Mouse (Mus musculus): ENCODE results near the gene Mlh3. TPM values are rescaled to one million over a fixed set of nuclear protein-coding genes. Genes with fewer than 3 reads are reported as not detected.

Gene Mlh3
- total and polyA plus RNA-seq, 3 experiments, result 8.5 to 8.6 TPM; not detected in 1

DNA sequence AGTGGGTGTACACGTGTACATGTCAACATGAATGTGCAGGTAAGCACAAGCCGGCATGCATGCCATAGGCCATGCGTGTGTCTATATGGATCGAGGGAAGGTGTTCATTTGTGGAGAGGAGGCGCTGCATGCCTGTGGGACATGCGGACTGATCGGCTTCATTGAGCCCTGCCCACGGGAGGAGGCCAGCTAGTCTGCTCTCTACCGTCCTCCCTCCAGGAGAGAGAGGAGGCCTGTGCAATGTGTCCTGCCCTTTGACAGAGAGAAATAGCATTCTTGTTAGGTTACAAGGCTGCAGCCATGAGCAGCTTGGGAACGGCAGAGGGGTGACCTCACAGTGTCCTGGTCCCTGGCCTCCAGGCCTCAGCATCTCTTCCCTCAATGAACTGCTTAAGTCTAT lies 74.2 kb downstream of the Mlh3 start:
- DNase-seq (ENCODE audit: low read depth, low spot score), result no peak
- Histone ChIP-seq H3K4me3 (ENCODE audit: control insufficient read depth in 1 of 2, insufficient read depth in 1 of 2, low read depth in 2 of 2, low read length in 2 of 2) (no peak overlapping the region), H3K27me3 (ENCODE audit: control insufficient read depth in 1 of 2, insufficient read depth in 2 of 2, low read length in 2 of 2) (peaks cover 2 to 4% of the 10 kb centered on the region in 2 experiments; a peak in 2 of 4 replicates), H3K4me1 (ENCODE audit: control insufficient read depth in 1 of 2, insufficient read depth in 2 of 2, low read length in 2 of 2) (peaks cover 0 to 5% of the 10 kb centered on the region in 2 experiments; a peak in 2 of 4 replicates), H3K36me3 (ENCODE audit: control insufficient read depth in 1 of 2, insufficient read depth in 2 of 2, low read length in 2 of 2) (no peaks in the 10 kb centered on the region), H3K79me2 (ENCODE audit: control insufficient read depth, insufficient read depth, low read length, poor library complexity) (no peaks in the 10 kb centered on the region), H3K9me3 (replicated peaks; ENCODE audit: insufficient read depth, low read length) (no peaks in the 10 kb centered on the region), H3K9ac (ENCODE audit: control insufficient read depth, low read depth, low read length, poor library complexity, severe bottlenecking) (no peak overlapping the region), H3K27ac (ENCODE audit: control insufficient read depth, low read depth, low read length) (no peak overlapping the region)
- no peak for TF ChIP-seq KAT2A (conservative IDR thresholded peaks at IDR 0.05; ENCODE audit: low read depth, low read length)
- no peak for TF ChIP-seq JUND (IDR thresholded peaks at IDR 0.05; ENCODE audit: low read depth, low read length)

DNA sequence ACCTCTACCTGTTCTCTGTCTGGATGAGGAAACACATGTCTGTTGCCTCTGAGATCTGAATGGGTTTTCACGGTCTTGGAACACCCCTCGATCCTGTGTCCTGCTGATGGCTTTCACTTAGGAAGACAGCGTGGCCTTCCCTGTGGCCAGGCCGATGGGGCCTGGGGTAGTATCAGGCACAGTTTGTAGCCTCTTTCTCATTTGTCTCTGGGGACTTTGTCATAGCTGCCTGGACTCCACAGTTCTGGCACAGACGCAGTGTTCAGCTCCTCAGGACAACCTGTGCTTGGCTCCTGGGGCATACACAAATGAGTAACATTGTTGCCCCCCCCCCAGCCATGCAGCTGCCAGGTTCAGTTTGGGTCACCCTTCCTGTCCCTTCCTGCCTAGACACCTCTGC lies 75.3 kb downstream of the Mlh3 start:
- no peaks in the 10 kb centered on the region for H3K9me3 ChIP-seq (replicated peaks; ENCODE audit: insufficient read depth, low read length)
- no peak overlapping the region for H3K27ac ChIP-seq (ENCODE audit: control insufficient read depth, low read depth, low read length)
- DNase-seq (ENCODE audit: low read depth, low spot score), result no peak
- H3K36me3 ChIP-seq (ENCODE audit: control insufficient read depth in 1 of 2, insufficient read depth in 2 of 2, low read length in 2 of 2), result no peaks in the 10 kb centered on the region; a peak in 1 of 4 replicates
- TF ChIP-seq UBTF (IDR thresholded peaks at IDR 0.05; ENCODE audit: borderline replicate concordance, insufficient read depth, low read depth, low read length) (no peak), KAT2A (conservative IDR thresholded peaks at IDR 0.05; ENCODE audit: low read depth, low read length) (no peak), NRF1 (IDR thresholded peaks at IDR 0.05; ENCODE audit: insufficient read depth, low read depth, low read length, poor library complexity, severe bottlenecking) (no peak), MYC (IDR thresholded peaks at IDR 0.05; ENCODE audit: low read depth, low read length) (no peak), ZNF384 (IDR thresholded peaks at IDR 0.05; ENCODE audit: low read depth, low read length) (no peak), MEF2A (IDR thresholded peaks at IDR 0.05; ENCODE audit: extremely low read depth, insufficient replicate concordance, low read depth, low read length, poor library complexity, severe bottlenecking) (no peak)
- H3K79me2 ChIP-seq (ENCODE audit: control insufficient read depth, insufficient read depth, low read length, poor library complexity), result no peaks in the 10 kb centered on the region
- no peak overlapping the region for H3K9ac ChIP-seq (ENCODE audit: control insufficient read depth, low read depth, low read length, poor library complexity, severe bottlenecking)
- peaks cover 2 to 4% of the 10 kb centered on the region in 2 experiments; a peak in 2 of 4 replicates for H3K27me3 ChIP-seq (ENCODE audit: control insufficient read depth in 1 of 2, insufficient read depth in 2 of 2, low read length in 2 of 2)
- H3K4me1 ChIP-seq (ENCODE audit: control insufficient read depth in 1 of 2, insufficient read depth in 2 of 2, low read length in 2 of 2), result peaks cover 0 to 8% of the 10 kb centered on the region in 2 experiments; a peak in 3 of 4 replicates
- H3K4me3 ChIP-seq (ENCODE audit: control insufficient read depth in 1 of 2, insufficient read depth in 1 of 2, low read depth in 2 of 2, low read length in 2 of 2), result no peak overlapping the region

DNA sequence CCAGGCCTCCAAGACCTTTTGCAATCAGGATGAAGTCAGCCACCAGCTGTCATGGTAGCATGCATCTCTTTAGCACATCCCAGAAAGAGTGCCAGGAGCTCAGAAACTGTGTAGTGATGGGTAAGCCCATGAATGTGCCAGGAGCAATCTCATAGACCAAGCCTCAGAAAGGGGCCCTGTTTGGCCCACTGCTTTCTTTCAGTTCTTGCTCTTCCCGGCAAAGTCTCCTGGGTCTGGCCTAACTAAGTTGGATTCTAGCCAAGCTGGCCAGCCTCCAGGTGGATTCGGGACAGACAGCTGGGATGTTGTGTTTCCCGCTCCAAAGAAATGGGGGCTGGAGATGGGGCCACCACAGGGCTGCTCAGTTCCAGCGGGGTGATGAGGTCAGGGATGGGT lies 75.8 kb downstream of the Mlh3 start:
- no peak overlapping the region for H3K9ac ChIP-seq (ENCODE audit: control insufficient read depth, low read depth, low read length, poor library complexity, severe bottlenecking)
- peaks cover 0 to 8% of the 10 kb centered on the region in 2 experiments; a peak in 3 of 4 replicates for H3K4me1 ChIP-seq (ENCODE audit: control insufficient read depth in 1 of 2, insufficient read depth in 2 of 2, low read length in 2 of 2)
- H3K4me3 ChIP-seq (ENCODE audit: control insufficient read depth in 1 of 2, insufficient read depth in 1 of 2, low read depth in 2 of 2, low read length in 2 of 2), result no peak overlapping the region
- peaks cover 2% of the 10 kb centered on the region in 2 experiments; a peak in 1 of 4 replicates for H3K27me3 ChIP-seq (ENCODE audit: control insufficient read depth in 1 of 2, insufficient read depth in 2 of 2, low read length in 2 of 2)
- TF ChIP-seq MYC (IDR thresholded peaks at IDR 0.05; ENCODE audit: low read depth, low read length) (no peak), NELFE (IDR thresholded peaks at IDR 0.05; ENCODE audit: low read depth, low read length) (no peak), MAX (IDR thresholded peaks at IDR 0.05; ENCODE audit: low read length) (no peak), ZMIZ1 (IDR thresholded peaks at IDR 0.05; ENCODE audit: low read depth, low read length) (no peak), NRF1 (IDR thresholded peaks at IDR 0.05; ENCODE audit: insufficient read depth, low read depth, low read length, poor library complexity, severe bottlenecking) (no peak), GATA1 (IDR thresholded peaks at IDR 0.05; ENCODE audit: low read depth, low read length) (no peak), MEF2A (IDR thresholded peaks at IDR 0.05; ENCODE audit: extremely low read depth, insufficient replicate concordance, low read depth, low read length, poor library complexity, severe bottlenecking) (no peak), EP300 (IDR thresholded peaks at IDR 0.05; ENCODE audit: low read depth in 1 of 2, low read length in 2 of 2) (no peak), CTCF (IDR thresholded peaks at IDR 0.05 in 2 of 3, conservative IDR thresholded peaks at IDR 0.05 in 1 of 3; ENCODE audit: control insufficient read depth in 1 of 3, insufficient read depth in 1 of 3, low read depth in 2 of 3, low read length in 3 of 3, poor library complexity in 1 of 3, severe bottlenecking in 1 of 3) (no peak), POLR2AphosphoS5 (IDR thresholded peaks at IDR 0.05; ENCODE audit: borderline replicate concordance, low read depth, low read length) (no peak)
- no peak overlapping the region for H3K27ac ChIP-seq (ENCODE audit: control insufficient read depth, low read depth, low read length)
- no peaks in the 10 kb centered on the region for H3K9me3 ChIP-seq (replicated peaks; ENCODE audit: insufficient read depth, low read length)
- DNase-seq (ENCODE audit: low read depth, low spot score), result no peak
- no peaks in the 10 kb centered on the region; a peak in 1 of 4 replicates for H3K36me3 ChIP-seq (ENCODE audit: control insufficient read depth in 1 of 2, insufficient read depth in 2 of 2, low read length in 2 of 2)
- H3K79me2 ChIP-seq (ENCODE audit: control insufficient read depth, insufficient read depth, low read length, poor library complexity), result no peaks in the 10 kb centered on the region
